Mouse (Mus musculus) urinary bladder, postnatal 14 days (tissue): ENCODE data around the gene Gm20388.

Experiments
- DNase-seq: peaks from one replicate; pipeline ENCODE4 v3.0.0; 2021; ENCODE audit warnings: low spot score

Gm20388 gene

GRCm38 (mm10) chr8:120124836-120125389 is 214.3 kb downstream of the Gm20388 start:
- no peak for DNase-seq

- DNase-seq = peak; percentile 30
These were observed 215.9 kb downstream of the Gm20388 start for GRCm38 (mm10) chr8:120126357-120127161.

GRCm38 (mm10) chr8:120129547-120129946 is 218.9 kb downstream of the Gm20388 start:
- no peak for DNase-seq

GRCm38 (mm10) chr8:120131158-120131557 is 220.5 kb downstream of the Gm20388 start:
- DNase-seq = no peak

- no peak for DNase-seq
These were observed 222.5 kb downstream of the Gm20388 start for GRCm38 (mm10) chr8:120133169-120133568.

- DNase-seq = no peak
These were observed 225.0 kb downstream of the Gm20388 start for GRCm38 (mm10) chr8:120135687-120136086.

GRCm38 (mm10) chr8:120136618-120137017 is 226.0 kb downstream of the Gm20388 start:
- no peak for DNase-seq

- no peak for DNase-seq
These were observed 228.3 kb downstream of the Gm20388 start for GRCm38 (mm10) chr8:120138958-120139357.

- no peak for DNase-seq
These were observed 230.1 kb downstream of the Gm20388 start for GRCm38 (mm10) chr8:120140769-120141168.

- no peak for DNase-seq
These were observed 233.4 kb downstream of the Gm20388 start for GRCm38 (mm10) chr8:120143911-120144651.

- no peak for DNase-seq
These were observed 234.1 kb downstream of the Gm20388 start for GRCm38 (mm10) chr8:120144652-120145301.

- no peak for DNase-seq
These were observed 235.4 kb downstream of the Gm20388 start for GRCm38 (mm10) chr8:120146051-120146450.

GRCm38 (mm10) chr8:120150028-120150427 is 239.4 kb downstream of the Gm20388 start:
- DNase-seq = no peak

- DNase-seq = no peak
These were observed 240.5 kb downstream of the Gm20388 start for GRCm38 (mm10) chr8:120151151-120151550.

- no peak for DNase-seq
These were observed 242.0 kb downstream of the Gm20388 start for GRCm38 (mm10) chr8:120152636-120153035.

- no peak for DNase-seq
These were observed 249.7 kb downstream of the Gm20388 start for GRCm38 (mm10) chr8:120160366-120160765.

GRCm38 (mm10) chr8:120161658-120162403 is 251.2 kb downstream of the Gm20388 start:
- no peak for DNase-seq

GRCm38 (mm10) chr8:120162404-120162752 is 251.7 kb downstream of the Gm20388 start:
- no peak for DNase-seq

GRCm38 (mm10) chr8:120163376-120163775 is 252.7 kb downstream of the Gm20388 start:
- DNase-seq = no peak

- DNase-seq = no peak
These were observed 253.4 kb downstream of the Gm20388 start for GRCm38 (mm10) chr8:120164026-120164425.

- DNase-seq = no peak
These were observed 256.5 kb downstream of the Gm20388 start for GRCm38 (mm10) chr8:120167136-120167535.

- no peak for DNase-seq
These were observed 257.2 kb downstream of the Gm20388 start for GRCm38 (mm10) chr8:120167821-120168220.
